Mouse (Mus musculus) hematopoietic stem cell, adult 5-6 weeks (primary cell): ENCODE measurements around the gene Slc25a33. TPM values are rescaled to one million over a fixed set of nuclear protein-coding genes. Genes with fewer than 3 reads are reported as not detected.

Experiments used
- total RNA-seq: library from RNA; stranded (forward); fragments of 172-1452, 232-1000 nt; gene quantifications from 2 replicates; pipeline ENCODE4 v1.2.3, GENCODE M21; 2017

Gene Slc25a33
- total RNA-seq, 1 experiment from 2014 or later: 11.2 TPM

Other genes with a start within 250 kb of the Slc25a33 start
- gene Clstn1, start 187.8 kb downstream of the Slc25a33 start, total RNA-seq: 12.7 and 15.2 TPM in 2 replicates
- 51.1 and 56.9 TPM in 2 replicates for gene Pik3cd, start 71.7 kb downstream of the Slc25a33 start, total RNA-seq
- gene Tmem201, start 36.2 kb downstream of the Slc25a33 start, total RNA-seq: 15.5 and 16.4 TPM in 2 replicates
- gene Spsb1, start 180.8 kb upstream of the Slc25a33 start, total RNA-seq: 0.30 TPM in 1 of 2 replicates, not detected in the other
- gene H6pd, start 234.7 kb upstream of the Slc25a33 start, total RNA-seq: 22.7 and 26.6 TPM in 2 replicates